Mouse (Mus musculus) ovary, postnatal 36 days (tissue): ENCODE data around the gene Dbil5.

Experiments
- DNase-seq: peaks from one replicate; pipeline ENCODE4 v3.0.0; 2022; ENCODE audit warnings: low spot score, mixed read lengths

The Dbil5 gene

DNA sequence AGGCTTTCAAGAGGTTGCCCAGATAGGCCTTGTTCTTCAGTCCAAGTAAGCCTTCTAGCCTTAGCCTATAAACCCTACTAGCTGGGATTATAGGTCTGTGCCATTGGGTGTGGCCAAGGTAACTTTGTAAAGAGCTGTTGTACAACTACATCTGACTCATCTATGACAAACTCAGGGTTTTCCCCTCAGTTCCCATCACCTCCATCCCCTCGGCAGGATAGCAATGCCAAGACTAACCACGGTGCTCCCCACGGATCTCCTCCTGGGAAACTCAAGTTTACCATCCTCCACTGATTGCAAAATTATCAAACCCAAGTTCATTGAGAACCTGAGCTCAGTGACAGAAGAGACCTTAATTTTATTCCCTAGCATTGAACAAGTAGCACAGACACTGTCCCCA is 18.7 kb downstream of the Dbil5 start:
- DNase-seq: no peak

DNA sequence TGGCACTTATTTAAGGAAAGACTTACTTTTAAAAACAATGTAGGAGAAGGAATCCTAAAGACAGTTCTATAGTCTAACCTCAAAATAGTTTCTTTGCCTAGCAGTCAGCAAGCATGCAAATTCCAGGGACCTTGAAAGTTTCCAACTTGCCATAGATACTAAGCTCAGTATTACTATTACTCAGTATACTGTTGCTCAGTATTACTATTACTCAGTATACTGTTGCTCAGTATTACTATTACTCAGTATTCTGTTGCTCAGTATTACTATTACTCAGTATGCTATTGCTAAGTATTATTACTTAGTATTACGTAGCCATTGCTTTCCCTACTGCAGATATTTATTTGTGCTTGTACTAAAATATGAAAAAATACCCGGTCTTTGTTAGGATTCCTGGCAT is 22.3 kb downstream of the Dbil5 start:
- no peak for DNase-seq

DNA sequence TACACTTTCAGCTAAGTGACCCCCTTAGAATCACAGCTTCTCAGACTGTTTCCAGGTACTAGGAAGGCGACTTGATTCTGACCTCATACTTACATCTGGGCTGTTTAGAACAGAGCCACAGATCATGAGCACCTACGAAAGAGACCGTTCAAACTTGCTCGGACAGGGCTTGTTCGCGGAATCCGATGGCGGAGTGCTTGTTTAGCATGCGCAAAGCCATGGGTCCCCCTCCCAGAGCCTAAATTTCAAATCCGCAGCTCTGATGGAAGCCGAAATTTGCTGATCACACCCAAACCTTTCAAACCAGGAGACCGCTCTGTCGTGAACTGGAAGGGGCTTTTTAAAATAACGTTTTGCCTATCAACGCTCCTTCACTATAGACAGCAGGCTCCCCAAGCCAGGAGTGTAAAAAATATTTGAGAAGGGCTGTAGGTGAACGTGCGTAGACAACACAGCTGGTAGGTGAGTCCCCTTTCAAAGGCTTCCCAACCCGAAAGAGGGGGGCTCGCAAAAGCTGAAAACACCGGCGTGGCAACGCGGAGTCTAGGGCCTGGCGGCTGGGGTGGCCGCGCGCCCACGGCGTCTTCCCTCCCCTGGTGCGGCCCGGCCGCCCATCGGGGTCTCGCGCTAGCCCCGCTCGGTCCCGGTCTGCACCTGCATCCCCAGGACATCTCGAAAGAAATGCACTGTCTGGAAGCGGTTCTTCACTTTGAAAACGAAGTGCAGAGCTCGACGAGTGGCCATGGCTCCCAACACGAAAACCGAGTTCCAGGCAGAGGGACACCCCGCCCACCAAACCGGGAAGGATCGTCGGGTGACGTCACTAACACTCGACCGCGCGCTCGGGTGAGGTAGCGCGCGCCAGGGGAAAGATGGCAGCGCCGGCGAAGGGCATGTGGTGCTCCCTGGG is 25.7 kb downstream of the Dbil5 start, which contains the start of the genes Mrm3 and Glod4:
Gene Mrm3, plus strand, starts transcription at position 815 of the 910 bp plus-strand sequence.
Gene Glod4, minus strand, starts transcription at position 825 of the 910 bp plus-strand sequence.
- peak; percentile 91 for DNase-seq

DNA sequence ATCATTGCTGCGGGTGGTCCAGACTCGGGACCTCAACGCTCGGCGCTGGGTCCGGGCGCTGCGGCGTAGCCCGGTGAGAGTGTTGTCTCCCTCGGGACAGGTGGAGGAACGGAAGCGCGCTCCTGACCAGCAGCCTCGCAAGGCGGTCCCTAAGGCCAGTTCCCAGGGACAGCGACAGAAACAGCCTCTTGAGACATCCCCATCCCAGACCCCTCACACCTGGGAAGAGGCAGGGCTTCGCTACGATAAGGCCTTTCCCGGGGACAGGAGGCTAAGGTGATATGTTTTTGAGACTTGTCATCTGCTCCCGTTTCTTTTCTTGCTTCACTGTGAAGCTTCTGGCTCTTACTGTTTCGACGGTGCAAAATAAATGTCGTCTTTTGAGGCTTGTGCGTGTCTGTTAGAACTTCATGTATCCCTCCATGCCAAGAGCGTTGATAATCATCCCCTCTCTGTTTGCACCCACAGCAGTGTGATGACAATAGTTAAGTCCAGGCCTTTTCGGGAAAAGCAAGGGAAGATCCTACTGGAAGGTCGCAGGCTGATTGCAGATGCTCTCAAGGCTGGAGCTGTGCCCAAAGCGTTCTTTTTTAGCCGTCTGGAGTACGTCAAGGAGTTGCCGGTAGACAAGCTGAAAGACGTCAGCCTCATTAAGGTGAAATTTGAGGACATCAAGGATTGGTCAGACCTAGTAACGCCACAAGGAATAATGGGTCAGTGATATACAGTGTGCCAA is 26.6 kb downstream of the Dbil5 start:
- no peak for DNase-seq

DNA sequence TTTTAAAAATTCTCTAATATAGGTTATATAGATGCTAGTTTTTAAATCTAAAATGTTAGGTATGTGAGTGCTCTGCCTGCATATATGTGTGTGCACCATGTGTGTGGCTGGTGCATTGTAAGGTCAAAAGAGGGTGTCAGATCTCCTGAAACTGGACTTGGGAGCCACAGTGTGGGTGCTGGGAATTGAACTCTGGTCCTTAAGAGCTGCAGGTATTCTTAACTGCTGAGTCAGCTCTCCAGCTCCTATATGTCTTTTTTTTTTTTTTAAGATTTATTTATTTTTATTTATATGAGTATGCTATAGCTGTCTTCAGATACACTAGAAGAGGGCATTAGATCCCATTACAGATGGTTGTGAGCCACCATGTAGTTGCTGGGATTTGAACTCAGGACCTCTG is 29.0 kb downstream of the Dbil5 start:
- no peak for DNase-seq

DNA sequence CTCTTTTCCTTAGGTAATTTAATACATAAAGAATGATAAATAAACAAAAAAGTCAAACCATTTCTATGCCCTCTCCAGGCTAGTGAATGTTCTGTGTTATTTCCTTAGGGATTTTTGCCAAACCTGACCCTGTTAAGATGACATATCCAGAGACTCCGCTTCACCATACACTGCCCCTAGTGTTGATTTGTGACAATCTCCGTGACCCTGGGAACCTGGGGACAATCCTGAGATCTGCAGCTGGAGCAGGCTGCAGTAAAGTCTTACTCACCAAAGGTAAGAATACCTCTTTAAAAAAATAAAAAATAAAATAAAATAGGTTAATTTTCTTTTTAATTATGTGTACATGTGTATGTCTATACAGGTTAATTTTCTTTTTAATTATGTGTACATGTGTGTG is 29.8 kb downstream of the Dbil5 start:
- DNase-seq: no peak

DNA sequence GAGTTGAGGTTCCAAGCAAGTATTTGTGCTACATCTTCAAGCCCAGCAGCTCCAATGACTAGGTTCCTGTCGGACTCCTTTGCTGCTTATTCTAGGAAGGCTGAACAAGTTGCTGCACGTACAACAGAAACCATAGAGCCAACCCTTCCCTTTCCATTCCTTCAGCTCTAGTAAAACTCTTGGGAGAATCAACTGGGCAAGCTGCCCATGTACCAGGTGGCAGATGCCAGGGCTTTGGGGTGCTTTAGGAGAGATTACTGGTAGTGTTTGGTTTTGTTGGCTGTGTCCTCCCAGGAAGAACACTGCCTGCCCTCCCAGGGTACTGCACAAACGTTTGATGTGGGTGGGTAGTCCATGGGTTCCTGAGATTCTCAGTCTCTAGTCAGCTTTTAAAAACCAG is 34.6 kb downstream of the Dbil5 start:
- no peak for DNase-seq

DNA sequence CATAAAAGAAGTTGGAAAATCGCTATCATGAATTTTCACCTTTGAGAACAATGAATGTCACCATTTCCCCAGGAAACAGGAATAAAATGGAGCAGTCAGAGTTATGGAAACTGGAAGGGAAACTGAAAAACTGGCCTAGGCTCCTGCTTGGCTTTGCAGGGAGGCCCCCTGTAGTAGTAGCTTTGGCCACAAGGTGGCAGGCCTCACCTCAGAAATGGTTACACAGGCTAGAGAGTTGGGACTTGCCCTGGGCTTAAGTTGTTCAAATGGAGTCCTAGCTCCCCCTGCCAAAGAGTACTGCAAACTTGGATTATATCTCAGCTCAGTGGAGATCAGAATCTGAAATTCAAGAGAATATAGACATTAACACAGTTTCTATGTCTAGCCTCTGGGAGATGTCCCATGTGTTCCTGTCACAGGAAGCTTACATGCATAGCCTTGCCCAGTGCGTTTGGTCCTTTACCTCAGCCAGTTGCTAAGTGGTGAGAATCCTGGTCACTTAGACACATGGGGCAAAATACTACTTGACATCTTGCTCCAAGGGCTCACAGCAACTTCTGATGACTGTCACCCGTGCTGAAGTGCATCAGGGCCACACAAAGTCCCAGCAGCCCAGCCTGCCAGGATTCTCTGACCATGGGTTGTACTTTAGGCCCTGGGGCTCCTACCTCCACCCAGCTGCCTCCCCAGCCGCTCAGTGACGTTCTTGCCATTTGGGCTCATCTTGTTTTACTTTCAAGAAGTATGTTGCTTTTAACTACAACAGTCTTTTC is 35.9 kb downstream of the Dbil5 start:
- DNase-seq: peak; percentile 85

DNA sequence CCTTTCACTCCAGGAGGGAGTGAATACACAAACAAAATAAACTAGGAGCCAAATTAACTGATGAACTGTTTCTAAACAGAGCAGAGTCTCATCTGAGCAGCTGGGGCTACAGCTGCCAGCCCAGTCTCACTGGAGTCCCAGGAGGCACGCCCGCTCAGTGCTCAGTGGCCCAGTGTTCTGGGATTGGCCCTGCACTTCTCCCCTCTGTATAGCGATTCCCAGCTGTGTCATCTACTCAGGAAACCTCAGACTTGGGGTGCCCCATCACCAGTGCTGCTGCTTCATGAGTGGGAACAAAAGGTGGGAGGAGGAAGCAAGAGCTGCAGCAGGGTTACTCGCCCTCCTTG is 36.5 kb downstream of the Dbil5 start:
- DNase-seq: no peak

DNA sequence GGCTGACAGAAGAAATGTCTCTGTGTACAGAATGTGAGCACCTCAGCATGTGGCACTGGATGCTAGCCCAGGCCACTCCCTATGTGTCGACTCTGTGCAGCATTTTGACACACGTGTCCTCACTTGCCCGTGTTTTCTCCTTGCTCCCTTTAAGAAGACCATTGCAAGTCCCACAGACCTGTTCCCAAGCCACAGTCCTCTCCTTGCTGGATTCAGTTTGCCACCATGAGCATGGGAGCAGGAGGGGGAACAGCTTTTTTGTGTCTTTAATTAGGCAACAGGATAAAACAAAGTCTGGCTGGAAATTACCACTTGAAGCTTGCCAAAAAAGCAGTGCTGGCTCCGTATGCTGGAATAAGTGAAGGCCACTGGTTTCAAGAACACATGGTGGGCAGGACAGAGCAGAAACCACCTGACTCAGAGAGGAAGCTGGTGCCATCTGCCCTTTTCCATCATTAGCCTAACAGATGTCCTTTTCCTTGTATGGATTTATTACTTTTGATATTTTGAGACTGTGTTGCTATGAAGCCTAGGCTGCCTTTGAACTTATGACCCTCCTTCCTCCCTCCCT is 38.1 kb downstream of the Dbil5 start:
- DNase-seq: peak; percentile 6

DNA sequence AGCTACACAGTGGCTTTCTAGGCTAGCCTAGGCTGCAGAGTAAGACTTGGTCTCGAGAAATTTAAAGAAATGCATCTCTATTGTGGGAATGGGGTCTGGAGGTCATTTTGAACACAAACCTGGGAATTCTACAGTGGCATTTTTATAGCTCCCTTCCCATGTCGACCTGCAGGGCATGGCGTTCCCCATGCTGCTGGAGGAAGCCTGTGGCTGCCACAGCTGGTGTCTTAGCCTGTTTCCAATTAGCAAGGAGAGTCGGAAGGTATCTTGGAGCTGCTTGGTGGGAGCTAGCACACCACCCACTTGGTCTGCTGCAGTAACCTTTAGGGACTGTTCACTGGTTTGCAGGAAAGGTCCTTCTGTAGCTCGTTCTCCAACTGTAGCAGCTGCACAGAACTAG is 38.7 kb downstream of the Dbil5 start:
- no peak for DNase-seq

DNA sequence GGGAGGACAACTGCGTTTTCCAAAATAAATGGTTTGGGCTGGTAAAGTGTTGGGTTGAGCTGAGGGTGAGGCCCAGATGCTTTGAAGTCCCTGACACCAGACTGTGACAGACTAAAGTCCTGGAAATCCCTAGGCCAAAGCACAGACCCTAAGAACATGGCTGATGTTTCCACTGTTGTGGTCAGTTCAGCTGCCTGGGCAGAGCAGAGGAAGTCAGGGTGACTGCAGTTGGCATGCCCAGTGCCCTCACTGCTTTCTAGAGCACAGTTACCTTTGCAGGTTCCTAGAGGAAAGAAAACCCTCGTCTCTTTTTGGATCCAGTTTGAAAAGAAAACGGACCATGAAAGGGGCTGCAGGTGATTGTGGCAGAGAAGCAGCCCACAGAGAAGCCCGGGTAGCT is 40.0 kb downstream of the Dbil5 start:
- no peak for DNase-seq

DNA sequence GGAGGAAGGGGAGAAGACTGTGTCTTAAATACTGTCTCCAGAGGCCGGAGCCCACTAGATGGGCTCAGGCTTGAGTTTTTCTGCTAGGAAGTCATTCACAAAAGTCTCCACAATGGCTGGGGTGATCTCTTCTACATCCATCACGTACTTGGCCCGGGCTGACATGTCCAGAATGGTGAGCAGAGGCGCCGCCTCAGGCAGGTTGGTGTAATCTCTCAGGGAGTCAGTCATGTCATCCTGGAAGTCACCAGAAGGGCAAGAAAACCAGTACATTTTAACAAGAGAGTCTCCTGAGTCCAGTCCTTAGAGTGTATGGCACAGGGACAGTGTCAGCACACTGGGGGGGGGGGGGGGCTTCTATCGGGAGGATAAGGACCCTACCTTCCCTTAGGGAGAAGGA is 41.1 kb downstream of the Dbil5 start:
- DNase-seq: no peak

DNA sequence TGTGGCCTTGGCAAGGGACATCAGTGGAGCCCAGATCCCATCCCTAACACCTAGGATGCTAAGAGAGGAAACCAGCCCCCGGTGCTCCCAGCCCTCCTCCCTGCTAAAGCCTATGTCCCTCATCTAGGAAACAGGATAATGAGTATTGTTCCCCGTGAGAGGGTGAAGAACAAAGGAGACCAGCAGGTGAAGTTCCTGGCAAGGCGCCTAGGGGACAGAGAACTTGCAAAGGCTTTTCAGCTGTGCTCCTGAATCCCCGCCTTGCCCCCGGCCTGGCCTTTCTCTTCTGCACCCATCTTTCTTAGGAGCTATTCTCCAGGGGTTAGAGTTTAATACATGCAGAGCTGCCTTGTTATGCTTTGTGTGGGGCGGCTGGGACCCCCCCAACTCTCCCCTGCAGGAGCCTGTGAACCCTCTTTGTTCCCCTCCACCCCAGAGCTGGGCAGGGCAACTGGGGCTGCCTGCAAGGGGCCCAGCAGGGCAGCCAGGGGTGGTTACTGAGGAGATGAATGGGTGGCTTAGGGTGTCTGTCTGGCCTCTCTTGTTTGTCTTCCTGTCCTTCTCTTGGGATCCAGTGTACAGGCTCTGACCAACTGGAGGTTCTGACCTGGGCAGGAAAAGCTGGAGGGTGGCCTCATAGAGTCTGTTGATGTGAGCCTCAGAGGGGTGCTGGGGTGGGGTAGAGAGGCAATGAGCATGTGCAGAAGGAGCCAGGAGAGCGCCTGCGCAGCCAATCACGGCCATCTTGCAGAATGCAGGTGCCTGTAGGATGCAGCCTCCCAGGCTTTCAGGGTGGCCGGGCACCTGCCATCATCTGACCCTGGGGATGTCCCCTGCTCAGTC is 43.0 kb downstream of the Dbil5 start:
- no peak for DNase-seq

DNA sequence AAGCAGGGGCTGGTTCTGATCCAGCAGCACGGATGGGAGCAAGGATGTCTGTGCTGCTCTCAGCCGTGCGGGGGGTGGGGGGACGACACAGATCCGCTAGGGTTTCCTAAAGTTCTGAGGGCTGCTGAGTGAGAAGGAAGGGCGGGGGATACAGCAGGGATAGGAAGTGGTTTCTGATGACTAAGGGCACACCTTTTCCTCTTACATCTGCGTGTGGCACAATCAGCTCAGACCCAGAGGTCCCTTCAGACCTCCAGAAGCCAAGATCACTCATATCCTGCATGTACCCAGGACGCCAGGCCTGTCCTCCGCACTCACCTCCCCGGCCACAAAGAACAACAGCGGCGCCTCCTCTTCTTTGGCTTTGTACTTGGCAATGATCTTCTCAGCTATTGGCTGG is 43.8 kb downstream of the Dbil5 start:
- DNase-seq: no peak

DNA sequence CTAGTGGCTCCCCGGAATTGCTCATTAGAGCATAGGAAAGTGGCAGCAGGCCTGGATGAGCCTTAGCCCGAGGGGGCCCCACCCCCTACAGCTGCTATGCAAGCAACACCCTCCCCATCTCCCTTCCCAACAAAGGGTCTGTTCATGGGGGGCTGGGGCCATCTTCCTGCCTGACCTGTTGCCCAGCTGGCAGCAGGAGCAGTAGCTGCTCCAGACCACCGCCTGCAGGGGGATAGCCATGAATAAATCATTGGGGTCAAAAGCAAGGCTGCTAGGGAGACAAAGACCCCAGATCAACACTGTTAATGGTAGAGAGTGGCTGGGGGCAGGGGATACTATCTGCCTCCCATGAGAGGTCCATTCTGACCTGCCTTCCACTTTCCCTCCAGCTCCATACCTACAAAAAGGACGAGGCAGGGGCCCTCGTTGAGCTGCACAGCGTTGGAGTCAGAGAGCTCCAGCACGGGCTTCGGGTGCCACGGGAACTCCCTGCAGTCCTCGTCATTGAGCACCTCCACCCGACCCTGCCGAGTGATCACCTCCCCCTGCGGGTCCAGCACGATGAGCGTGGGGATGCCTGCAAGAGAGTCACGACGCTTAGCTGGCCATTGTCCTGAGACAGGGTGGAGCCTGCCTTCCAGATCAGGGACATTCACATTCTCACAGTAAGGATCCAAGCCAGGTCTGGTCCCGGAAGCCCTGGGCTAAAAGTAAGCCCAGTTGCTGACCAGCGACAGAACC is 45.4 kb downstream of the Dbil5 start:
- DNase-seq: no peak

DNA sequence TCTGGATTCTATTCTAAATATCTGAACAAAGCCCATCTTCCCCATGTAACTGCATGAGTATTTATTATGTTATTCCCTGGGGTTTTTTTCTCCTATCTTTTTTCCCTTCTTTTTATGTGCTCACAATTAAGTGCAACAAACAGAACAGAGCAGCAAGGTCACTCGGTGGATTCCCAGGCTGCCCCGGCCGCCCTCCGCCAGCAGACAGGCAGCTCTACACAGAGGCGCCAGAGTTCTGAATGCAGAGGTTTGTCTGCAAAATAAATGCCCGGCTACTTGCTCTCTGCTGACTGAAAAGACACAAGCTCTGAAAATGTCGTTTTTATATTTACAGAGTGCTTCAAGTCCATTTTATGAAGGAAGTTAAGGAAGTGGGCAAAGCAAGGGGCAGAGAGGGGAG is 50.1 kb downstream of the Dbil5 start:
- DNase-seq: peak; percentile 47

DNA sequence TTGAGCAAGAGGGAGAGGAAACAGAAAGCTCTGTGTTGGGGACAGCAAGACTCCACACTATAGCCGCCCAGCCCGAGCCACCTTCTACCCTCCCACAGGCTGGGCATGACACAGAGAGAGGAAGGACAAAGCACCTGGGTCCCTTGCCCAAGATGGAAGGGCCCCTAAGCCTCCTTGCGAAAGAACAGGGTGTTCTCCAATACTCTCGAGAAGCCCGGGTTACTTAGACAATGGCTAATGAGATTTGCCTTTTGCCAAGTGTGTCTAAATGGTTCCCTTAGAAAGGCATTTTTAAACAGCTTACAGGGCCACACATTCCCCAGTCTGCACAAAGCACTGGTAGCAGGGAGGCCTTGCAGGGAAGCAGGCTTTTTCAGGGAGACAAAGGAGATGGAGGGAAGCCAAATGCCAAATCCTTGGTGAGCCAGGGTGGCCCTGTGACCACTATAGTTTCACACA is 50.6 kb downstream of the Dbil5 start:
- no peak for DNase-seq
